Mouse (Mus musculus) embryonic fibroblast, embryonic 13.5 days (primary cell): Measurements from ENCODE around the gene Mindy4.

Experiments used
- CTCF ChIP-seq: IDR thresholded peaks from 2 replicates; pipeline ENCODE4 v1.5.1; 2011; ENCODE audit warnings: mild to moderate bottlenecking, control low read depth, low read length, moderate library complexity, borderline replicate concordance; ENCODE audit not compliant: insufficient read depth
- POLR2A ChIP-seq: IDR thresholded peaks from 2 replicates; pipeline ENCODE4 v1.6.1; 2011; ENCODE audit warnings: low read depth, mild to moderate bottlenecking, control low read depth, low read length, moderate library complexity

DNA sequence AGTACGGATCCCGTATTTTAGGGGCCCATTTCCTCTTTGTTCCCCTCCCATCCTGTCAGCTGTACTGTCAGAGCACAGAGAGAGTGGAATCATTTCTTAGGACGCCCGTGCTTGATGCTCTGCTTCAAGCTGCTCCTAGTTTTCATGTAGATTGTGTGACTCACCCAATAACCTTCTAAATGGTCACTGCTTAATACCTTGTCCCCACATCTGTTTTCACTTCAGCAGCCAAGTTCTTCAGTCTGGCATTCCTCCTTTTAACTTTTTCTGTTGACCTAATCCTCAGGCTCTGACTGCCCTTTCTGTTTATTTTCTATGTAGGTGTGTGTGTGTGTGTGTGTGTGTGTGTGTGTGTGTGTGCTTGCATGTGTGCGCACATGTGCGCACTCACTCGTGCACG lies 4.6 kb downstream of the Mindy4 start:
- TF ChIP-seq POLR2A (no peak), CTCF (no peak)
